18 mouse cellular contexts compared by ENCODE assay signal in the genomic region with DNA sequence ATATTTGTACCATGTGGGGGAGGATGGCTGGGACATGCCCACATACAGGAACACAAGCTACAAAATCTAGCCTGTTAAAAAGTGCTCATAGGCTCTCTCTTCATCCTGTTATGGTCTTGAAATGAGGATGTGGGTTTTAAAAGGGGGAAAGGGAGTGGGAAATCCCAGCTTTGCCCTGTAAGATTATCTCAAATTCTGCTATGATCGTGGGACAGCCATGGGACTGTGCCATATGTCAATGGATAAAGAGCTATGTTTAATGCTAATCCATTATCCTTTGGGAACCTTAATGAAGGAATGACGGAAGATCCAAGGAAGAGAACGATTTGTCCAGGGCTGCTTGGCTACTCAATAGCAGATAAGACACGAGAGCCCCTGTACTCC.
A peak's percentile ranks its signal among the peaks of the same experiment; 100 is the strongest.
DNase-seq lines count a peak whose midpoint lies in the region; ATAC-seq lines count a peak whose summit lies in the region.
"Had no signal": no experiment of that assay in that cellular context is flagged by ENCODE, and none has a peak within 500 bp of the region (broad histone marks: within the 10 kb centered on the region; RNA-seq: fewer than 3 reads in every experiment).

No protein-coding gene starts in this region.

- no peak for ATAC-seq in hindbrain, embryonic 16.5 days
- ATAC-seq in neural tube, embryonic 13.5 days (ENCODE audit: low read depth): no peak
- no peak for ATAC-seq in hindbrain, embryonic 13.5 days (ENCODE audit: low FRiP score)

- DNase-seq in hindbrain, embryonic 10.5 days (ENCODE audit: low spot score): no peak
- DNase-seq in neural tube, embryonic 10.5 days (ENCODE audit: extremely low spot score, low spot score): no peak
- DNase-seq in thymus, postnatal 4 days: no peak
- no peak for DNase-seq in testis, postnatal 14 days (ENCODE audit: low spot score)
- DNase-seq: adrenal gland, adult 8-10 months; gastrocnemius, postnatal 36 days; heart, postnatal 4 days; liver, embryonic 13.5 days; lung, postnatal 4 days; right cerebral cortex, postnatal 4 days had no signal

- H3K4me2 ChIP-seq in hindbrain, embryonic 16.5 days (ENCODE audit: low read length): no peak overlapping the region
- H3K4me2 ChIP-seq in neural tube, embryonic 13.5 days: no peak overlapping the region
- H3K4me2 ChIP-seq in hindbrain, embryonic 13.5 days: no peak overlapping the region
- H3K4me2 ChIP-seq: embryonic facial prominence, embryonic 13.5 days; heart, embryonic 15.5 days; kidney, embryonic 15.5 days; limb, embryonic 13.5 days; liver, embryonic 13.5 days; lung, embryonic 15.5 days had no signal

- 0 out of 2 replicates have a peak, but pooled peaks cover 3% of the 10 kb centered on the region for H3K36me3 ChIP-seq in hindbrain, embryonic 10.5 days
- no peaks in the 10 kb centered on the region for H3K36me3 ChIP-seq in hindbrain, embryonic 16.5 days (ENCODE audit: control insufficient read depth, insufficient read depth, low read length)
- H3K36me3 ChIP-seq in neural tube, embryonic 13.5 days: no peaks in the 10 kb centered on the region
- H3K36me3 ChIP-seq in hindbrain, embryonic 13.5 days: no peaks in the 10 kb centered on the region
- H3K36me3 ChIP-seq: embryonic facial prominence, embryonic 13.5 days; heart, embryonic 15.5 days; kidney, embryonic 15.5 days; limb, embryonic 13.5 days; liver, embryonic 13.5 days; lung, embryonic 15.5 days had no signal

- H3K27me3 ChIP-seq in hindbrain, embryonic 10.5 days (ENCODE audit: insufficient read depth, poor library complexity, severe bottlenecking): peaks cover 76% of the 10 kb centered on the region
- H3K27me3 ChIP-seq in hindbrain, embryonic 16.5 days (replicated peaks; ENCODE audit: control insufficient read depth, insufficient read depth, low read length): 0 out of 2 replicates have a peak, but pooled peaks cover 3% of the 10 kb centered on the region
- peaks cover 45% of the 10 kb centered on the region for H3K27me3 ChIP-seq in neural tube, embryonic 13.5 days
- H3K27me3 ChIP-seq in hindbrain, embryonic 13.5 days: peaks cover 55% of the 10 kb centered on the region
- H3K27me3 ChIP-seq: embryonic facial prominence, embryonic 13.5 days; heart, embryonic 15.5 days; kidney, embryonic 15.5 days; limb, embryonic 13.5 days; liver, embryonic 13.5 days; lung, embryonic 15.5 days had no signal

- no peak overlapping the region for H3K9ac ChIP-seq in hindbrain, embryonic 16.5 days (ENCODE audit: low read depth, low read length)
- no peak overlapping the region for H3K9ac ChIP-seq in neural tube, embryonic 13.5 days
- no peak overlapping the region for H3K9ac ChIP-seq in hindbrain, embryonic 13.5 days
- H3K9ac ChIP-seq: embryonic facial prominence, embryonic 13.5 days; heart, embryonic 15.5 days; kidney, embryonic 15.5 days; limb, embryonic 13.5 days; liver, embryonic 13.5 days; lung, embryonic 15.5 days had no signal

- H3K4me3 ChIP-seq in hindbrain, embryonic 10.5 days: no peak overlapping the region
- H3K4me3 ChIP-seq in hindbrain, embryonic 16.5 days (ENCODE audit: low read length): no peak overlapping the region
- H3K4me3 ChIP-seq in neural tube, embryonic 13.5 days: no peak overlapping the region
- H3K4me3 ChIP-seq in hindbrain, embryonic 13.5 days: no peak overlapping the region
- H3K4me3 ChIP-seq: embryonic facial prominence, embryonic 13.5 days; heart, embryonic 15.5 days; kidney, embryonic 15.5 days; limb, embryonic 13.5 days; liver, embryonic 13.5 days; lung, embryonic 15.5 days had no signal

- peaks cover 55% of the 10 kb centered on the region for H3K4me1 ChIP-seq in hindbrain, embryonic 10.5 days (replicated peaks)
- H3K4me1 ChIP-seq in hindbrain, embryonic 16.5 days (ENCODE audit: control insufficient read depth, insufficient read depth, low read depth, low read length): peaks cover 21% of the 10 kb centered on the region
- H3K4me1 ChIP-seq in neural tube, embryonic 13.5 days (replicated peaks): peaks cover 48% of the 10 kb centered on the region
- peaks cover 34% of the 10 kb centered on the region for H3K4me1 ChIP-seq in hindbrain, embryonic 13.5 days (replicated peaks)

- H3K9me3 ChIP-seq in hindbrain, embryonic 10.5 days: peaks cover 15% of the 10 kb centered on the region
- peaks cover 3% of the 10 kb centered on the region for H3K9me3 ChIP-seq in hindbrain, embryonic 16.5 days (ENCODE audit: control insufficient read depth, low read length)
- peaks cover 5% of the 10 kb centered on the region; the same call in 1 of the 2 replicates for H3K9me3 ChIP-seq in neural tube, embryonic 13.5 days
- H3K9me3 ChIP-seq in hindbrain, embryonic 13.5 days: peaks cover 6% of the 10 kb centered on the region; the same call in 1 of the 2 replicates
- H3K9me3 ChIP-seq: kidney, embryonic 15.5 days; lung, embryonic 15.5 days had no signal

- peak overlapping the region; percentile 84 for H3K27ac ChIP-seq in hindbrain, embryonic 10.5 days
- H3K27ac ChIP-seq in hindbrain, embryonic 16.5 days (ENCODE audit: low read depth, low read length): no peak overlapping the region
- H3K27ac ChIP-seq in neural tube, embryonic 13.5 days (replicated peaks): peak overlapping the region; percentile 64
- peak overlapping the region; percentile 52; the same call in 1 of the 2 replicates for H3K27ac ChIP-seq in hindbrain, embryonic 13.5 days
- H3K27ac ChIP-seq: embryonic facial prominence, embryonic 13.5 days; heart, embryonic 15.5 days; limb, embryonic 13.5 days; liver, embryonic 13.5 days; lung, embryonic 15.5 days had no signal

- WGBS in hindbrain, embryonic 10.5 days: 70% methylated on average over 4 of the region's 4 CpGs
- 51% methylated on average over 4 of the region's 4 CpGs for WGBS in hindbrain, embryonic 16.5 days
- 53% methylated on average over 4 of the region's 4 CpGs for WGBS in neural tube, embryonic 13.5 days
- 47% methylated on average over 4 of the region's 4 CpGs for WGBS in hindbrain, embryonic 13.5 days
